Mouse (Mus musculus) brain, adult 2 months (tissue): Measurements from ENCODE around the gene Tbc1d7.

ENCODE experiments used
- DNase-seq: peaks from one replicate; pipeline ENCODE4 v3.0.0; 2011; ENCODE audit warnings: low read depth, low spot score

Tbc1d7 gene

GRCm38 (mm10) chr13:43171020-43171710 is at the start of gene Tbc1d7:
Tbc1d7 (minus strand) TSS chr13:43171501.
- DNase-seq: peak; percentile 98

GRCm38 (mm10) chr13:43220635-43221034 is 49.3 kb upstream of the Tbc1d7 start:
- DNase-seq: no peak

GRCm38 (mm10) chr13:43218764-43219163 is 47.5 kb upstream of the Tbc1d7 start:
- DNase-seq: no peak

- DNase-seq: no peak
Observed at GRCm38 (mm10) chr13:43218284-43218683, 47.0 kb upstream of the Tbc1d7 start.

GRCm38 (mm10) chr13:43217686-43218085 is 46.4 kb upstream of the Tbc1d7 start:
- no peak for DNase-seq

- DNase-seq: no peak
Observed at GRCm38 (mm10) chr13:43217059-43217458, 45.8 kb upstream of the Tbc1d7 start.

GRCm38 (mm10) chr13:43215994-43216706 is 44.8 kb upstream of the Tbc1d7 start:
- no peak for DNase-seq

- peak; percentile 73 for DNase-seq
Observed at GRCm38 (mm10) chr13:43215144-43215993, 44.1 kb upstream of the Tbc1d7 start.

GRCm38 (mm10) chr13:43212338-43212737 is 41.0 kb upstream of the Tbc1d7 start:
- peak; percentile 65 for DNase-seq

- DNase-seq: no peak
Observed at GRCm38 (mm10) chr13:43210956-43211355, 39.7 kb upstream of the Tbc1d7 start.

GRCm38 (mm10) chr13:43209560-43209959 is 38.3 kb upstream of the Tbc1d7 start:
- no peak for DNase-seq

GRCm38 (mm10) chr13:43208914-43209439 is 37.7 kb upstream of the Tbc1d7 start:
- peak; percentile 72 for DNase-seq

- DNase-seq: no peak
Observed at GRCm38 (mm10) chr13:43206118-43206683, 34.9 kb upstream of the Tbc1d7 start.

- DNase-seq: peak; percentile 74
Observed at GRCm38 (mm10) chr13:43203641-43204040, 32.3 kb upstream of the Tbc1d7 start.

- DNase-seq: no peak
Observed at GRCm38 (mm10) chr13:43203234-43203633, 31.9 kb upstream of the Tbc1d7 start.

- no peak for DNase-seq
Observed at GRCm38 (mm10) chr13:43202351-43202750, 31.1 kb upstream of the Tbc1d7 start.

GRCm38 (mm10) chr13:43201033-43201432 is 29.7 kb upstream of the Tbc1d7 start:
- DNase-seq: peak; percentile 82

- DNase-seq: no peak
Observed at GRCm38 (mm10) chr13:43200473-43200872, 29.2 kb upstream of the Tbc1d7 start.

GRCm38 (mm10) chr13:43199749-43200148 is 28.4 kb upstream of the Tbc1d7 start:
- peak; percentile 68 for DNase-seq

- no peak for DNase-seq
Observed at GRCm38 (mm10) chr13:43199282-43199681, 28.0 kb upstream of the Tbc1d7 start.

- peak; percentile 55 for DNase-seq
Observed at GRCm38 (mm10) chr13:43197187-43197586, 25.9 kb upstream of the Tbc1d7 start.

- DNase-seq: no peak
Observed at GRCm38 (mm10) chr13:43196000-43196399, 24.7 kb upstream of the Tbc1d7 start.
